Mouse (Mus musculus) limb, embryonic 14.5 days (tissue): Measurements from ENCODE around the gene Pde4dip. TPM values are rescaled to one million over a fixed set of nuclear protein-coding genes. Genes with fewer than 3 reads are reported as not detected.

Experiments used
- ATAC-seq: fragments of 200-750 bp; cut with Nextera tagmentation; 2 replicates; pipeline ENCODE4 v1.8.0; 2017; ENCODE audit warnings: low read depth, moderate number of reproducible peaks, moderate TSS enrichment; ENCODE audit not compliant: low FRiP score
- DNase-seq: peaks from one replicate; pipeline ENCODE4 v3.0.0-alpha.2; 2015; ENCODE audit warnings: low spot score
- H3K27ac ChIP-seq: fragments of 300-500 bp; sonication (generic); replicated peaks from 2 replicates; pipeline ENCODE4 v1.5.1; 2014; ENCODE audit warnings: low read depth, mild to moderate bottlenecking, low read length, moderate library complexity, mixed read lengths
- H3K27me3 ChIP-seq: fragments of 300-500 bp; sonication (generic); 2 replicates; pipeline ENCODE4 v1.6.1; 2014; ENCODE audit warnings: low read length, mixed read lengths; ENCODE audit not compliant: control insufficient read depth, insufficient read depth
- H3K36me3 ChIP-seq: fragments of 300-500 bp; sonication (generic); 2 replicates; pipeline ENCODE4 v1.6.1; 2014; ENCODE audit warnings: mild to moderate bottlenecking, low read length, moderate library complexity, mixed read lengths; ENCODE audit not compliant: control insufficient read depth, insufficient read depth
- H3K4me1 ChIP-seq: fragments of 300-500 bp; sonication (generic); 2 replicates; pipeline ENCODE4 v1.6.1; 2014; ENCODE audit warnings: antibody characterized with exemption, low read length, mixed read lengths; ENCODE audit not compliant: control insufficient read depth, insufficient read depth
- H3K4me2 ChIP-seq: fragments of 300-500 bp; sonication (generic); replicated peaks from 2 replicates; pipeline ENCODE4 v1.6.1; 2014; ENCODE audit warnings: low read depth, mild to moderate bottlenecking, low read length, moderate library complexity; ENCODE audit not compliant: severe bottlenecking
- H3K4me3 ChIP-seq: fragments of 300-500 bp; sonication (generic); replicated peaks from 2 replicates; pipeline ENCODE4 v1.5.1; 2014; ENCODE audit warnings: low read length
- H3K9ac ChIP-seq: fragments of 300-500 bp; sonication (generic); 2 replicates; pipeline ENCODE4 v1.6.1; 2014; ENCODE audit warnings: mild to moderate bottlenecking, low read depth, low read length, moderate library complexity; ENCODE audit not compliant: severe bottlenecking
- H3K9me3 ChIP-seq: fragments of 300-500 bp; sonication (generic); 2 replicates; pipeline ENCODE4 v1.6.1; 2016; ENCODE audit warnings: low read length; ENCODE audit not compliant: control insufficient read depth
- POLR2A ChIP-seq: fragments of 200-500 bp; IDR thresholded peaks from 2 replicates; pipeline ENCODE4 v1.8.0; 2012; ENCODE audit warnings: inconsistent platforms, mild to moderate bottlenecking, moderate library complexity, borderline replicate concordance; ENCODE audit not compliant: insufficient read depth, insufficient read length; ENCODE audit errors: extremely low read depth
- WGBS: fragments of 180-500 bp; shearing (Covaris S2); extraction: QIAGEN DNeasy Blood & Tissue Kit; methylation state at CpG from one replicate; pipeline ENCODE4 v1.1.7; 2014; 5-methylcytosine and 5-hydroxymethylcytosine counted together
- polyA plus RNA-seq, 2 experiments: library from polyadenylated mRNA; depleted of rRNA in 1 of 2; stranded (reverse) in 1 of 2; unstranded in 1 of 2; fragments of >200 nt; fragmentation: Nextera tagmentation in 1 of 2; extraction: Ambion mirVana in 1 of 2; gene quantifications; 2 replicates each; pipeline versions ENCODE4 v1.2.1 to v1.2.3; 2012 to 2014

The Pde4dip gene
- polyA plus RNA-seq, 2 experiments, result 33.3 to 38.5 TPM

DNA sequence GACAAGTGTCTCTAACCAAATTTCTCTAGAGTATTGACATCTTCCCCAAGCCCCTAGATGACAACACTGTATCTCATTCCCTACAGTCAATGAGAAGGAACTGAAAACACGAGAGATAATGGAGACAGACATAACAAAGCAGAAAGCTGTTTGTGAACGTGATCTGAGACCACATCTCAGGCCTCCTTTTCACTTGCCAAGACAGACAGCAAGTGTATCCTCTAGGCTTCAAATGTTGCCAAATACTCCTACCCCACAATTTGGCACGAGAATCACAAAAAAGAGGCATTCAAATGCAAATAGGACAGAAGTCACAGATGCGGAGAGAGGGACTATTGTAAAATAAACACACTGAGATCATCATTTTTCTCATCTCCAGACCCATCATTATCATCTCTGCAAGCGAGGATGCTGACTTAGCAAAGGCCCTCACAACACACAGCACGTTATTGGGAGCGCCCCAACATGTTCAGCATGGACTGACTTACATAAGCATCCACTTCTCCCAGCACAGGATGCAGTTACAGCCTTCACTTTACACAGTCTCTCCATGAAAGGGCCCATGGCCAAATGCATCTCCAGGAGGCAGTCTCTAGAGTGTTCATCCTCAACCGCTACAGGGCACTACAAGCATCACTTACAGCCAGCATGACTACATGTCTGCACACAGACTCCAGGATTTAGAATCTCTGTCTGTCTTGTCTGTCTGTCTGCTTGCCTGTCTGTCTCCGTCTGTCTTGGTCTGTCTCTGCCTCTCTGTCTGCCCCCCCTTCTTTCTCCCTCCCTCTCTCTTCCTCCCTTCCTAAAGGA, 33.7 kb downstream of the Pde4dip start:
- ATAC-seq (no peak), DNase-seq (no peak)
- no peak overlapping the region for H3K4me3 ChIP-seq
- no peak for TF ChIP-seq POLR2A
- no peaks in the 10 kb centered on the region for H3K27me3 ChIP-seq
- H3K9ac ChIP-seq, result no peak overlapping the region
- H3K36me3 ChIP-seq, result no peaks in the 10 kb centered on the region
- H3K4me2 ChIP-seq, result no peak overlapping the region
- 82% methylated on average over 9 of the region's 9 CpGs for WGBS
- H3K27ac ChIP-seq, result no peak overlapping the region
- H3K9me3 ChIP-seq, result no peaks in the 10 kb centered on the region
- H3K4me1 ChIP-seq, result no peaks in the 10 kb centered on the region

DNA sequence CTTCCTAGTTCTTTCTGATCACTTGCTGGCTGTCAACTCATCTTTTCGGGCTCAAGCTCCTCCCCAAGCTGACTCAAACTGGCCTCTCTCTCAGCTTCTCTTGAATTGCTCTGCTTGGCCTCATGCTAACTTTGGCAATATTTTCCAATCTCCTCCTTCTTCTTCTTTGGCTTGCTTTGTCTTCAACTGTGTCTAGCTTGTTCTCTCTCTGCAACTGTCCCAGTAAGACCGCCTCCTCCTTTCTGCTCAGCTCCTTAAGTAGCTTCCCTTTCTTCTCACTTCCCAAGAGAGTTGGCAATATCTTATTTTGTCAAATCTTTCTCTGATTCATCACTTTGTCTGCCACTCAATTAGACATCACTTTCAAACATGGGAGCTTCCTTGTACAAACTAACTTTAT, 36.7 kb downstream of the Pde4dip start:
- 88% methylated on average over 2 of the region's 2 CpGs for WGBS
- Histone ChIP-seq H3K27ac (no peak overlapping the region), H3K9ac (no peak overlapping the region), H3K27me3 (no peaks in the 10 kb centered on the region), H3K4me2 (no peak overlapping the region), H3K4me1 (no peaks in the 10 kb centered on the region), H3K9me3 (no peaks in the 10 kb centered on the region), H3K36me3 (no peaks in the 10 kb centered on the region), H3K4me3 (no peak overlapping the region)
- DNase-seq (no peak), ATAC-seq (no peak)
- no peak for TF ChIP-seq POLR2A

GRCm38 (mm10) chr3:97847626-97848025, 40.9 kb downstream of the Pde4dip start:
- H3K4me2 ChIP-seq, result no peak overlapping the region
- TF ChIP-seq POLR2A, result no peak
- no peak overlapping the region for H3K4me3 ChIP-seq
- no peaks in the 10 kb centered on the region for H3K9me3 ChIP-seq
- no peaks in the 10 kb centered on the region for H3K36me3 ChIP-seq
- no peaks in the 10 kb centered on the region for H3K4me1 ChIP-seq
- 57% methylated on average over 3 of the region's 3 CpGs for WGBS
- DNase-seq, result no peak
- no peak overlapping the region for H3K9ac ChIP-seq
- H3K27me3 ChIP-seq, result no peaks in the 10 kb centered on the region
- ATAC-seq, result no peak
- H3K27ac ChIP-seq, result no peak overlapping the region

DNA sequence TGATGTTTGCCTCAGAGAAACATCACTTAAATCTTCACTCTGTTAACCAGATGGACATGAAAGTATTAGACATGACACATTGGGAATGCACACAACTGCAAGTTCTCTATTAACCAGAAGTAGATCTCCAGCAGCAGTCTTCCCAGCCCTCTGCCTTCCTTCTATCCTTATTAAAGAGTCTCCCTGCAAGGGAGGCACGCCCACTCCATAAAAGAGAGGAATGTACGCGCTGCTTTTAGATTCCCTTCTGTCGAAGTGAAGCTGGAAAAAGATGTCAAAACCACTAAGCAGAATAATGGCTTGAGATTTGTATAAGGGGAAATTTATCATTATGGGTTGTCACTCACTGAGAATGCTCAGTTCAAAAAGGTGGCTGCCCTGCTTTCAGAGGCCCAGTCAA, 42.1 kb downstream of the Pde4dip start:
- DNase-seq, result no peak
- Histone ChIP-seq H3K4me3 (no peak overlapping the region), H3K9me3 (no peaks in the 10 kb centered on the region), H3K27me3 (no peaks in the 10 kb centered on the region), H3K36me3 (no peaks in the 10 kb centered on the region), H3K4me1 (no peaks in the 10 kb centered on the region), H3K9ac (no peak overlapping the region), H3K4me2 (no peak overlapping the region), H3K27ac (no peak overlapping the region)
- no peak for TF ChIP-seq POLR2A
- ATAC-seq, result no peak
- 48% methylated on average over 4 of the region's 4 CpGs for WGBS

GRCm38 (mm10) chr3:97844821-97845201, 43.7 kb downstream of the Pde4dip start:
- no peaks in the 10 kb centered on the region for H3K9me3 ChIP-seq
- no peaks in the 10 kb centered on the region for H3K4me1 ChIP-seq
- TF ChIP-seq POLR2A, result no peak
- H3K4me2 ChIP-seq, result no peak overlapping the region
- DNase-seq (no peak), ATAC-seq (no peak)
- H3K4me3 ChIP-seq, result no peak overlapping the region
- H3K27ac ChIP-seq, result no peak overlapping the region
- WGBS, result 75% methylated on average over 2 of the region's 2 CpGs
- no peaks in the 10 kb centered on the region for H3K27me3 ChIP-seq
- H3K9ac ChIP-seq, result no peak overlapping the region
- H3K36me3 ChIP-seq, result no peaks in the 10 kb centered on the region

GRCm38 (mm10) chr3:97844163-97844820, 44.2 kb downstream of the Pde4dip start:
- 77% methylated on average over 7 of the region's 7 CpGs for WGBS
- TF ChIP-seq POLR2A, result no peak
- Histone ChIP-seq H3K9me3 (no peaks in the 10 kb centered on the region), H3K4me3 (no peak overlapping the region), H3K27ac (no peak overlapping the region), H3K4me1 (no peaks in the 10 kb centered on the region), H3K36me3 (no peaks in the 10 kb centered on the region), H3K4me2 (no peak overlapping the region), H3K9ac (no peak overlapping the region), H3K27me3 (no peaks in the 10 kb centered on the region)
- ATAC-seq (no peak), DNase-seq (no peak)
